Mouse (Mus musculus) midbrain, embryonic 10.5 days (tissue): ENCODE results near the gene Rsc1a1. TPM values are rescaled to one million over a fixed set of nuclear protein-coding genes. Genes with fewer than 3 reads are reported as not detected.

ENCODE experiments used
- DNase-seq: peaks from one replicate; pipeline ENCODE4 v3.0.0-alpha.2; 2017; ENCODE audit warnings: low spot score
- H3K27ac ChIP-seq: fragments of 300-500 bp; sonication (generic); replicated peaks from 2 replicates; pipeline ENCODE4 v1.5.1; 2016; ENCODE audit warnings: mild to moderate bottlenecking
- H3K27me3 ChIP-seq: fragments of 300-500 bp; sonication (generic); 2 replicates; pipeline ENCODE4 v1.6.1; 2016; ENCODE audit warnings: low read depth, mild to moderate bottlenecking; ENCODE audit not compliant: poor library complexity, severe bottlenecking
- H3K36me3 ChIP-seq: fragments of 300-500 bp; sonication (generic); 2 replicates; pipeline ENCODE4 v1.6.1; 2016; ENCODE audit warnings: mild to moderate bottlenecking, moderate library complexity
- H3K4me1 ChIP-seq: fragments of 300-500 bp; sonication (generic); 2 replicates; pipeline ENCODE4 v1.6.1; 2016
- H3K4me3 ChIP-seq: fragments of 300-500 bp; sonication (generic); 2 replicates; pipeline ENCODE4 v1.5.1; 2016; ENCODE audit warnings: mild to moderate bottlenecking, moderate library complexity
- H3K9me3 ChIP-seq: fragments of 300-500 bp; sonication (generic); replicated peaks from 2 replicates; pipeline ENCODE4 v1.6.1; 2016; ENCODE audit warnings: mild to moderate bottlenecking
- WGBS: fragments of 180-500 bp; shearing (Covaris S2); methylation state at CpG from one replicate; pipeline ENCODE4 v1.1.7; 2016; 5-methylcytosine and 5-hydroxymethylcytosine counted together
- polyA plus RNA-seq: library from polyadenylated mRNA; unstranded; fragments of >200 nt; fragmentation: Nextera tagmentation; extraction: Ambion mirVana; gene quantifications from 2 replicates; pipeline ENCODE4 v1.2.1, GENCODE M21; 2016

Gene Rsc1a1
- polyA plus RNA-seq, 1 experiment from 2014 or later, result 2.2 TPM

GRCm38 (mm10) chr4:141660884-141661283 lies 24.5 kb downstream of the Rsc1a1 start:
- Histone ChIP-seq H3K9me3 (no peaks in the 10 kb centered on the region), H3K27me3 (no peaks in the 10 kb centered on the region), H3K27ac (no peak overlapping the region), H3K4me1 (peaks cover 29% of the 10 kb centered on the region), H3K36me3 (peaks cover 44% of the 10 kb centered on the region), H3K4me3 (no peak overlapping the region)
- DNase-seq, result no peak
- WGBS, result 90% methylated on average over 11 of the region's 11 CpGs

DNA sequence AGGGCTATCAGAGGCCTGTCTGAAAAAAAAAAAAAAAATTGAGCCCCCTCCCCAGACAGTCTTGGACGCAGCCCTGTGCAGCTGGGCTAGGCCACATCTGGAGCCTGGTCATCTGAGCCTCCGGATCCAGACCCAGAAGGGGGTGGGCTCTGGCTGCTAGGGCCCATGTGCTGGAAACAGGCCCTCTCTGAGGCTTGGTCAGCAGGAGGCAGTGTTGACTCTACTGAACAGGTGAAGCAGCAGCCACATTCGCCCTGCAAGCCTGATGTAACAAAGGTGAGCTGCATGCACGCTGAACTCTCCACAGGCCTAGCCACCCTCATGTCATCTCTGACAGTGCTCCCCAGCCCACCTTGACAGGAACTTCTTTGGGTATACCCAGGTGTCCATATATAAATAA lies 25.7 kb downstream of the Rsc1a1 start:
- Histone ChIP-seq H3K9me3 (no peaks in the 10 kb centered on the region), H3K4me3 (no peak overlapping the region), H3K27ac (no peak overlapping the region), H3K4me1 (peaks cover 25% of the 10 kb centered on the region), H3K36me3 (peaks cover 53% of the 10 kb centered on the region), H3K27me3 (no peaks in the 10 kb centered on the region)
- no peak for DNase-seq
- WGBS, result 78% methylated on average over 4 of the region's 4 CpGs

DNA sequence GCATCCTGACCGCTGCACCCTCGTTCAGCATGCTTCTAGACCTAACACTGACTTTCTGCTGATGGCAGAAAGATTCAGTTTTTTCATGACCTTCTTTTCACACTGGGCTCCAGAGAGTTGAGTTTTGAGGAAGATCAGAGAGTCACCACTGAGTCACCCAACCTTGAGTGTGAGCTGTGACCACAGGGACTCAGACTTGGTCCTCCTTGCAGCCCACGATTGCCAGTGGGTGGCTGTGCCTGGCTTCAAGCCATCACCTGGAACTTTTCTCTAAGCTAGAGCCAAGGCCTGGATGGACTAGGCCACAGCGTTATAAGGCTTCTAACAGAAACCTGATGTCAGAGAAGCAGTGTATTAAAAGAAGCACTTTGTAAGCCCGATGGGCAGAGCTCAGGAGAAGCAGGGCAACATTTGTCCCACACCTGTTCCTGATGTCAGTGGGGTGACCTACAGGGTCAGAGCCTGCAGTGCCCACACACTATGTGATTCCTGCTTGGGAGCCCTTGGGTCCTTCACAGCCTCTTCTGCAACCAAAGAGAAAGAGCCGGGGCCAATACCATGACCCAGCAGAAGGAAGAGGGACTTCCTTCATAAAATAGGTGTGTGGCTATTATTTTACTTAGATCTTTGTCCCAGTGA lies 26.4 kb downstream of the Rsc1a1 start:
- Histone ChIP-seq H3K4me3 (no peak overlapping the region), H3K27ac (no peak overlapping the region), H3K9me3 (no peaks in the 10 kb centered on the region), H3K36me3 (peaks cover 58% of the 10 kb centered on the region), H3K27me3 (no peaks in the 10 kb centered on the region), H3K4me1 (peaks cover 18% of the 10 kb centered on the region)
- no peak for DNase-seq
- WGBS, result 93% methylated on average over 6 of the region's 6 CpGs

- H3K27ac ChIP-seq, result 0 out of 2 replicates have a peak overlapping the region, but pooled peaks have one; percentile 28
- no peaks in the 10 kb centered on the region for H3K27me3 ChIP-seq
- H3K4me1 ChIP-seq, result 0 out of 2 replicates have a peak, but pooled peaks cover 8% of the 10 kb centered on the region
- no peaks in the 10 kb centered on the region for H3K9me3 ChIP-seq
- no peak overlapping the region for H3K4me3 ChIP-seq
- peaks cover 71% of the 10 kb centered on the region for H3K36me3 ChIP-seq
- WGBS, result 89% methylated on average over 8 of the region's 8 CpGs
- no peak for DNase-seq
These were observed 28.5 kb downstream of the Rsc1a1 start for GRCm38 (mm10) chr4:141656932-141657331.

- H3K27ac ChIP-seq, result no peak overlapping the region
- no peaks in the 10 kb centered on the region for H3K9me3 ChIP-seq
- H3K4me1 ChIP-seq, result 0 out of 2 replicates have a peak, but pooled peaks cover 12% of the 10 kb centered on the region
- no peak overlapping the region for H3K4me3 ChIP-seq
- peaks cover 76% of the 10 kb centered on the region for H3K36me3 ChIP-seq
- no peaks in the 10 kb centered on the region for H3K27me3 ChIP-seq
- no peak for DNase-seq
- 84% methylated on average over 12 of the region's 12 CpGs for WGBS
These were observed 29.3 kb downstream of the Rsc1a1 start for GRCm38 (mm10) chr4:141655908-141656608.

- Histone ChIP-seq H3K4me3 (no peak overlapping the region), H3K9me3 (no peaks in the 10 kb centered on the region), H3K36me3 (peaks cover 65% of the 10 kb centered on the region), H3K4me1 (0 out of 2 replicates have a peak, but pooled peaks cover 12% of the 10 kb centered on the region), H3K27me3 (no peaks in the 10 kb centered on the region), H3K27ac (no peak overlapping the region)
- DNase-seq, result no peak
- 95% methylated on average over 6 of the region's 6 CpGs for WGBS
These were observed 30.9 kb downstream of the Rsc1a1 start for GRCm38 (mm10) chr4:141654509-141654908.

- H3K9me3 ChIP-seq, result no peaks in the 10 kb centered on the region
- H3K27ac ChIP-seq, result no peak overlapping the region
- no peaks in the 10 kb centered on the region for H3K27me3 ChIP-seq
- DNase-seq, result no peak
- WGBS, result 94% methylated on average over 13 of the region's 13 CpGs
- H3K36me3 ChIP-seq, result peaks cover 69% of the 10 kb centered on the region
- no peak overlapping the region for H3K4me3 ChIP-seq
- 0 out of 2 replicates have a peak, but pooled peaks cover 12% of the 10 kb centered on the region for H3K4me1 ChIP-seq
These were observed 31.6 kb downstream of the Rsc1a1 start for GRCm38 (mm10) chr4:141653813-141654212.

DNA sequence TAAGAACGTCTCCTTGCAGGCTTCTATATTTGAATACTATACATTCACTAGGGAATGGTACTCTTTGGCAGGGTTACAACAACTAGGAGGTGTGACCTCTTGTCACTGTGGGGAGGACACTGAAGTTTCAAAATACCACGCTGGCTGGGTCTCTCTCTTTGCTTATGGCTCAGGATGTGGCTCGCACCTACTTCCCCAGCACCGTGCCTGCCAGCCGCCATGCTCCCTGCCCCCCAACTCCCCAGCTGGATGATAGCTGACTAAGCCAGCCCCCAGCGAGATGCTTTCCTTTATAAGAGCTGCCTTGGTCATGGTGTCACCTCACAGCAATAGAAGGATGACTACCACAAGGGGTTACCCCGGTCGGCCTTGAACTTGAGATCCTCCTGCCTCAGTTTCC lies 32.4 kb downstream of the Rsc1a1 start:
- DNase-seq, result no peak
- 92% methylated on average over 8 of the region's 8 CpGs for WGBS
- no peak overlapping the region for H3K27ac ChIP-seq
- H3K4me1 ChIP-seq, result 0 out of 2 replicates have a peak, but pooled peaks cover 12% of the 10 kb centered on the region
- no peak overlapping the region for H3K4me3 ChIP-seq
- no peaks in the 10 kb centered on the region for H3K9me3 ChIP-seq
- no peaks in the 10 kb centered on the region for H3K27me3 ChIP-seq
- peaks cover 70% of the 10 kb centered on the region for H3K36me3 ChIP-seq

DNA sequence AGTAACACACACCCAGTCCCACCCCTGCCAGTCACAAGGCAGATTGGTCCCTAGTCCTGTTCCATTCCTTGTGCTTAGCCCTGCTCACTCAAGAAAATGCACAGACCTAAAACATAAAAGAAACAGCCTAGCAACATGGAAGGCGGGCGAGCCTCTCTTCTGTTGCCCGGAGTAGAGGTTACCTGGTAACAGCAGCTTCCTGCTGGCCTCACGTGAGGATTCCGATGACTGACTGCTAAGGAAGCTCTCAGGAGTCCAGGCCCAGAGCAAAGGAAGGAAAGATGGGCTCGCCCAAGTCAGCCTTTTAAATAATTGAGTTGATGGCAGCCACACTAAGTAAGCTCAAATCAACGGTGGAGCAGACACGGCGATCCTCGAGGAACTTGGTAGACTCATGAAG lies 33.5 kb downstream of the Rsc1a1 start:
- Histone ChIP-seq H3K4me3 (no peak overlapping the region), H3K27me3 (no peaks in the 10 kb centered on the region), H3K36me3 (peaks cover 74% of the 10 kb centered on the region), H3K9me3 (no peaks in the 10 kb centered on the region), H3K27ac (no peak overlapping the region), H3K4me1 (0 out of 2 replicates have a peak, but pooled peaks cover 8% of the 10 kb centered on the region)
- no peak for DNase-seq
- 91% methylated on average over 10 of the region's 10 CpGs for WGBS

DNA sequence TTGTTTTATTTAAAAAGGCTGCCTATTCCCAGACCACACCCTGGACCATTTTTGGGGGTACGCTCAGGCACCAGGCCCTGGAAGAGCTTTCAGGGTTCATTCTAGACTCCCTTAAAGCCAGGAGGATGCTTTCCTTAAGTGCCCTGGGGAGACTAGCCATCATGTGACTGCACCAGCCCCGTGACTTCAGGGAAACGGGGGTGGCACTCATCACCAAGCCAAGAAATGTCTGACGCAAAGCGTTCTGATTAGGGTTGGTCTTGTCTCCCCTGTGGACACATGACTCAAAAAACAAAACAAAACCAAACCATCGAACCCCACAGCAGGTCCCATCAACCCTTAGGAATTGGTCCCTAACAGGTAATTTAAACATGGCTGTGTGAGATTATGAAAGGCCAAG lies 34.1 kb downstream of the Rsc1a1 start:
- 94% methylated on average over 6 of the region's 6 CpGs for WGBS
- Histone ChIP-seq H3K4me1 (0 out of 2 replicates have a peak, but pooled peaks cover 6% of the 10 kb centered on the region), H3K36me3 (peaks cover 75% of the 10 kb centered on the region), H3K9me3 (no peaks in the 10 kb centered on the region), H3K4me3 (no peak overlapping the region), H3K27ac (no peak overlapping the region), H3K27me3 (no peaks in the 10 kb centered on the region)
- no peak for DNase-seq

DNA sequence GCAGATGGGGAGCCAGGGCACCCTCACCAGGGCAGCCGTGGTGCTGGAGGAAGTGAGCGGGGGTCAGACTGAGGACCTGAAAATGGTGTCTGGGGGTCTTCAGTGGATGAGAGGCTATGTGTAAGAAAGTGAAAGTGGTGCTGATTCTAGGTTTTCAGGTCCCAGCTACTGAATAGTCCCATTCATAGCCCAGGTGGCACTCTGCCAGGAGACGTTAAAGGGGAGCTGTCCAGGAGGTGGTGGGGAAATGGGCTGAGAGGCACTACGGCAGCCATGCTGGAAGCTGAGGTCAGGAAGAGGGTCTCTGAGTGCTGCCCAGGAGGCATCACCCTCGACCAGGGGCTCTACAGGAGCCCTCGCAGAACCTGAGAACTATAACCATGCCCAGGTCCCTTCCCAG lies 36.2 kb downstream of the Rsc1a1 start:
- H3K4me3 ChIP-seq, result no peak overlapping the region
- H3K4me1 ChIP-seq, result 0 out of 2 replicates have a peak, but pooled peaks cover 6% of the 10 kb centered on the region
- H3K27me3 ChIP-seq, result no peaks in the 10 kb centered on the region
- peaks cover 62% of the 10 kb centered on the region for H3K36me3 ChIP-seq
- 88% methylated on average over 6 of the region's 6 CpGs for WGBS
- H3K27ac ChIP-seq, result no peak overlapping the region
- DNase-seq, result no peak
- no peaks in the 10 kb centered on the region for H3K9me3 ChIP-seq

DNA sequence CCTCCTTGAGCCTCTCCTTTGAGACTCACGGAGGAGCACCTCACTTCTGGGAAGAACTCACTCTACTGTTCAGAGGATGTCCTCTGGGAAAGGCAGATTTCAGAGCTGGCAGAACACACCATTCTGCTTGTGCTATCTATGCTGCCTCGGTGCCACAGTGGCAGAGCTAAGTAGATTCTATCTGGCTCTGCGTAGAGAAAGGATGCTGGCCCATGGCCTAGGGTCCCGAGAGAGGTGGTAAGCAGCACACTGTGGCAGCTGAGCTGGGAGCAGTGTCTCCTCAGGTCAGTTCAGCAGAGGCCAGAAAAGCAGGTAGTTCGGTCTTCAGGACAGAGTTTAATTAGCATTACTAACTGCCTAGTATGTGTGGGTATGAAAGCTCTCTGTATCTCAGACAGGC lies 37.1 kb downstream of the Rsc1a1 start:
- Histone ChIP-seq H3K4me3 (no peak overlapping the region), H3K27me3 (no peaks in the 10 kb centered on the region)

DNA sequence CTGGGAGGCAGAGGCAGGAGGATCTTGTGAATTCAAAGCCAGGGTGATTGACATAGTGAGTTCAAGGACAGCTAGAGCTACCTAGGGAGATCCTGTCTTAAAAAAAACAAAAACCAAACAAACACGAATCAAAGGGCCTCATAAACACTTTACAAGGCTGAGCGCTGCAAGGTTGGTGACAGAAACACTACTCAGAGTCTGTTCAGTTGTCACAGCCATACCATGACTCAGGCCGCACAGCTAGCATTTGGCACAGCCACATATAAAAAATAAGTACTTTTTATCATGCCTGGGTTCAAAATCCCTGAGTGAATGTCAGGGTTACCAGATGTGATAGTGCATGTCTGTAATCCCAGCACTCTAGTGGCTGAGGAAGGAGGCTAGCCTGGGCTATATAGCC lies 38.2 kb downstream of the Rsc1a1 start:
- no peak for DNase-seq
- WGBS, result 96% methylated on average over 3 of the region's 3 CpGs

More for the DNA sequence above, 37.1 kb downstream of the Rsc1a1 start:
- H3K4me1 ChIP-seq, result 0 out of 2 replicates have a peak, but pooled peaks cover 6% of the 10 kb centered on the region
- H3K27ac ChIP-seq, result no peak overlapping the region
- H3K9me3 ChIP-seq, result no peaks in the 10 kb centered on the region
- DNase-seq, result no peak
- 91% methylated on average over 5 of the region's 5 CpGs for WGBS
- H3K36me3 ChIP-seq, result peaks cover 52% of the 10 kb centered on the region

More for the DNA sequence above, 38.2 kb downstream of the Rsc1a1 start:
- Histone ChIP-seq H3K4me3 (no peak overlapping the region), H3K27me3 (no peaks in the 10 kb centered on the region), H3K9me3 (no peaks in the 10 kb centered on the region), H3K36me3 (peaks cover 50% of the 10 kb centered on the region), H3K27ac (no peak overlapping the region), H3K4me1 (0 out of 2 replicates have a peak, but pooled peaks cover 6% of the 10 kb centered on the region)
